Mouse (Mus musculus): Measurements from ENCODE around the gene Lingo2. TPM values are rescaled to one million over a fixed set of nuclear protein-coding genes. Genes with fewer than 3 reads are reported as not detected.
"Not testable (repeated sequence)": the region's sequence is repeated elsewhere in the genome, so short reads cannot be mapped to it uniquely, and the experiment has no call there.

Gene Lingo2
- total RNA-seq, 2 experiments from 2014 or later = 37.0 to 51.2 TPM

DNA sequence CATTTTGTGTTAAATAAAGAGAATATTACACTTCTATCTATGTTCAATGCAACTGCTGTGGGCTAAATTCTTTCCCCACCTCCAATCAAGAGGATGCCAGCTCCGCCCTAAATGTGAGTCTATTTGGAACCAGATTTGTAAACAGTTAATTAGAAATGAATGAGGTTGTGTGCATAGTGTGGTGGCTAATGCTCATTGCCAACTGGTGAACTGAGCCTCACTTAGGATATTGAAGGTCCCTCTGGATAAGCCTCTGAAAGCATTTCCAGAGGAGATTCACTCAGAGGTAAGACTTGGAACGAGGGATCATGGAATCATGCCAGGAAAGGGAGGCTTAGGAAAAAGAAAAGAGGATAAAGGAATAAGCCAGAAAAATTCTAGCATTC, 1256.4 kb downstream of the Lingo2 start:
- no peak for DNase-seq (ENCODE audit: extremely low spot score in 1 of 2, low spot score in 1 of 2)

DNA sequence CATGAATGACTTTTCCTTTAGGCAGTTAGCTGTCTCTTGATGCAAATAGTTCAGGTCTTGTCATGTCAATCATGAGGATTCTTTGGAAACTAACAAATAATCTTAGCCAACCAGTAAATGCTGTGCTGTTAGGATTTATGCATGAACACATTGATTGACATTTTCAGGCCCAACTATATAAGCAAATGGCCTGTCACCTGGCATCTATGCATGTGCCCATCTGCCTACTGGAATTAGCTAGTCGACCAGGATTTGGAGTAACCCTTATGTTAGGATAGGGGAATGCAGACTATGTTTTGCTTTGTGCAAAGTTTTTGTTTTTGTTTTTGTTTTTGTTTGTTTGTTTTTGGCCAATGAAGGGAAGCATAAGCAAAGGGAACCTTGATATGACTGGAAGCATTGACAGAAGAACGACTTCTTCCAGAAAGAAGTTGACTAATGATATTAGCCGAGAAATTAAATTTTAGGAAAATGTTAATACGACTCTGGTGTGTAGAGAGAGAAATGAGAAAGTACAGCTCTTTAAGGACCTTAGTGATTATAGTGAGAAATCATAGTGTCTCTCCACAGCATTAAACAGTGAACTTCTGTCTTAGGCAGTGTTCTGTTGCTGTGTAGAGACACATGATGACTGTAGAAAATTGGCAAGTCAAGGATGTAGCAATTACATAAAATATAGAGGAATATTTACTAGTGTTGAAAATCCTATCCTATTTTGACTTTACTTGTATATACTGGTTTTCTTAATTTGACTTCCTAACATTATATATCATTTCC, 1257.0 kb downstream of the Lingo2 start:
- DNase-seq (ENCODE audit: extremely low spot score in 1 of 2, low spot score in 1 of 2) = no peak

DNA sequence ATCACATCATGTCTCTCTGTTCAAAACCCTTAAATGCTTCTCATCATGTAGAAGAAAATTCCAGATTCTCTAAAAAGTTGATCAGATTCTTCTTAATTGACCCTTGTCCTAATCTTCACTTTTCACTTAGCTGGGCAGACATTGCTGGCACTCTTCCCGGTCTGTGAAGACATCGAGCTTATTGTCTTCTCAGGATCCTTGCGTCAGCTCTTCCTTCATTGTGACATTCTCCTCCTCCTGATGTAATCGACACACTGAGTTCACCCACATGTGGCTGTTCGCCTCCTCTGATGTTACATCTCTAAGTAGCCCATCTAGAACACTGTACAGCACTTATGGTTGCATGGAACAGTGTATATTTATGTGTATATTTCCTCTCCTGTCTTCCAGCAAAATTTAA, 1261.0 kb downstream of the Lingo2 start:
- no peak for DNase-seq (ENCODE audit: extremely low spot score in 1 of 2, low spot score in 1 of 2)

DNA sequence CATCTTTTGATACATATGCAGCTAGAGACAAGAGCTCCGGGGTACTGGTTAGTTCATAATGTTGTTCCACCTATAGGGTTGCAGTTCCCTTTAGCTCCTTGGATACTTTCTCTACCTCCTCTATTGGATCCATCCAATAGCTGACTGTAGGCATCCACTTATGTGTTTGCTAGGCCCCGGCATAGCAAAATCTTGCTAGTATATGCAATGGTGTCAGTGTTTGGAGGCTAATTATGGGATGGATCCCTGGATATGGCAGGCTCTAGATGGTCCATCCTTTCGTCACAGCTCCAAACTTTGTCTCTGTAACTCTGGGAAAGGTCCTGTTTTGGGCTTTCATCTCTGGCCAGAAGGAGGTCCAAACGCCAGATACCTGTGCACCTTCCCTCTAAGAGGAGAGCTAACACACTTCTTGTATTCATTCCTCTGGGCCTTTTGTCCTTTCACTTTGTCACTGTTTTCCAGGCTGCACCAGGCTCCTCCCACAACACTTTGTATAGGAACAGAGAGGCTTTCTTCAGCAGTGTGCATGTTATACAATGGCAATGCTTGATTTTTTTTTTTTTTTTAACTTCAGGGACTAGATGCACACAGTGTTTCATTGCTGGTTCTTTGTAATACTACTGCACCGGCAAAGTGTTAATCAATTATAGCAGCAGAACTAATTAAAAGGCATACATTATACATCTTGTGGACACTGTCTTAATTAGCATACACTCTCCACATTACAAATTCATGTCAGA, 1262.9 kb downstream of the Lingo2 start:
- DNase-seq (ENCODE audit: extremely low spot score in 1 of 2, low spot score in 1 of 2) = not testable (repeated sequence)

Small RNAs within 50 kb of the gene (microRNA-seq; reads per million reads assigned to microRNA genes)
- gene Mir873a (0 reads per million in 2 experiments), gene Mir873b (0 reads per million in 2 experiments), gene Mir876 (0.18 to 0.60 reads per million in 2 experiments)
